Mouse (Mus musculus) testis, adult 2 months (tissue): ENCODE measurements around the gene Mical2.

Source experiments
- CTCF ChIP-seq: fragments of 200-500 bp; IDR thresholded peaks from 2 replicates; pipeline ENCODE4 v1.5.1; 2012; ENCODE audit warnings: low read depth, mild to moderate bottlenecking, inconsistent platforms, low read length, moderate library complexity; ENCODE audit not compliant: control insufficient read depth, insufficient read depth, insufficient replicate concordance
- POLR2A ChIP-seq: fragments of 200-500 bp; IDR thresholded peaks from 2 replicates; pipeline ENCODE4 v1.6.1; 2012; ENCODE audit warnings: low read depth, mild to moderate bottlenecking, inconsistent platforms, low read length, moderate library complexity; ENCODE audit not compliant: control insufficient read depth

DNA sequence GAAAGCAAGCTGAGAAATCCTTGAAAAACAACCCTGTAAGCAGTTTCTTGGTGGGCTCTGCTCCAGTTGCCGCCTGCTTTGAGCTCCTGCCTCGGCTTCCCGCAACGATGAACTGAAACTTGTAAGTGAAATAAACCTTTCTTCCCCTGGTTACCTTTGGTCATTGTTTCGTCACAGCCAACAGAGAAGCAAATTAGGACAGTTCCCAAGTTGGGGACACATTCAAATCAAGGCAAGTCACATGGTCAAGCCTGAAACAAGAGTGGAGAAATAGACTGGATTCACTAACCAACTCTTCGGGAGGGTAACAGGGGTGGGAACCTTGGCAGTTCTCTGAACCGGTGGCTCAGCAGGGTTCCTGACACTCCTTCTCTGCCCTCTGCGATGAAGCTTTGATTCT lies 28.2 kb upstream of the Mical2 start:
- TF ChIP-seq CTCF (no peak), POLR2A (no peak)
